Mouse (Mus musculus) ovary, adult 18-20 months (tissue): Measurements from ENCODE around the gene Myo7a.

Experiments
- DNase-seq: peaks from one replicate; pipeline ENCODE4 v3.0.0; 2022; ENCODE audit warnings: low spot score, mixed read lengths

The Myo7a gene

GRCm38 (mm10) chr7:98142247-98142646 lies 22.9 kb upstream of the Myo7a start:
- no peak for DNase-seq

- no peak for DNase-seq
Measured at GRCm38 (mm10) chr7:98141206-98141605, 21.9 kb upstream of the Myo7a start.

GRCm38 (mm10) chr7:98140597-98140996 lies 21.3 kb upstream of the Myo7a start:
- no peak for DNase-seq

- no peak for DNase-seq
Measured at GRCm38 (mm10) chr7:98139216-98139615, 19.9 kb upstream of the Myo7a start.

GRCm38 (mm10) chr7:98137995-98138394 lies 18.7 kb upstream of the Myo7a start:
- DNase-seq: no peak

GRCm38 (mm10) chr7:98137583-98137982 lies 18.3 kb upstream of the Myo7a start:
- DNase-seq: no peak

- no peak for DNase-seq
Measured at GRCm38 (mm10) chr7:98131751-98132150, 12.4 kb upstream of the Myo7a start.

GRCm38 (mm10) chr7:98125473-98125872 lies 6.1 kb upstream of the Myo7a start:
- no peak for DNase-seq

GRCm38 (mm10) chr7:98124701-98125100 lies 5.4 kb upstream of the Myo7a start:
- peak; percentile 47 for DNase-seq

GRCm38 (mm10) chr7:98121673-98122072 lies 2.3 kb upstream of the Myo7a start:
- no peak for DNase-seq

- DNase-seq: peak; percentile 34
Measured at GRCm38 (mm10) chr7:98121241-98121640, 1.9 kb upstream of the Myo7a start.

- no peak for DNase-seq
Measured at GRCm38 (mm10) chr7:98120325-98120724, 1.0 kb upstream of the Myo7a start.

GRCm38 (mm10) chr7:98119961-98120232 lies 573 bp upstream of the Myo7a start:
- no peak for DNase-seq

GRCm38 (mm10) chr7:98117012-98117660 lies 2.2 kb downstream of the Myo7a start:
- peak; percentile 70 for DNase-seq

GRCm38 (mm10) chr7:98114656-98115055 lies 4.7 kb downstream of the Myo7a start:
- DNase-seq: no peak

GRCm38 (mm10) chr7:98111233-98111632 lies 8.1 kb downstream of the Myo7a start:
- no peak for DNase-seq

- DNase-seq: no peak
Measured at GRCm38 (mm10) chr7:98109771-98110170, 9.6 kb downstream of the Myo7a start.

GRCm38 (mm10) chr7:98108636-98109430 lies 10.5 kb downstream of the Myo7a start:
- DNase-seq: no peak

GRCm38 (mm10) chr7:98106272-98106671 lies 13.1 kb downstream of the Myo7a start:
- DNase-seq: no peak

- DNase-seq: no peak
Measured at GRCm38 (mm10) chr7:98104481-98105435, 14.6 kb downstream of the Myo7a start.

GRCm38 (mm10) chr7:98103942-98104292 lies 15.4 kb downstream of the Myo7a start:
- no peak for DNase-seq

GRCm38 (mm10) chr7:98103002-98103941 lies 16.1 kb downstream of the Myo7a start:
- DNase-seq: peak; percentile 36
